Mouse (Mus musculus): ENCODE data around the gene Phlpp2. TPM values are rescaled to one million over a fixed set of nuclear protein-coding genes. Genes with fewer than 3 reads are reported as not detected.

Phlpp2 gene
- polyA plus RNA-seq (2014; fragmentation: Nextera tagmentation; extraction: Ambion mirVana) = 2.7 and 3.2 TPM in 2 replicates

- H3K27me3 ChIP-seq (ENCODE audit: control insufficient read depth, insufficient read depth, low read length) = no peaks in the 10 kb centered on the region
- peak within 1 kb of the TSS; percentile 87 for H3K4me2 ChIP-seq
- peak within 1 kb of the TSS; percentile 98 for H3K9ac ChIP-seq (ENCODE audit: low read length)
- DNase-seq (ENCODE audit: low spot score, missing footprints) (peak; percentile 100), ATAC-seq (ENCODE audit: low FRiP score) (peak; percentile 98)
- 2% methylated on average over 40 of the region's 42 CpGs for WGBS
- H3K9me3 ChIP-seq (ENCODE audit: control insufficient read depth, low read length) = no peaks in the 10 kb centered on the region
- H3K36me3 ChIP-seq (ENCODE audit: control insufficient read depth, insufficient read depth, low read length) = no peaks in the 10 kb centered on the region
- peak within 1 kb of the TSS; percentile 81 for H3K27ac ChIP-seq (ENCODE audit: low read depth, low read length)
- peaks cover 6% of the 10 kb centered on the region; the same call in 1 of the 2 replicates for H3K4me1 ChIP-seq (ENCODE audit: control insufficient read depth, insufficient read depth, low read length)
- peak within 1 kb of the TSS; percentile 97 for H3K4me3 ChIP-seq (ENCODE audit: low read depth, low read length)
Measured at GRCm38 (mm10) chr8:109868003-109868679, at the start of gene Phlpp2. Phlpp2 (plus strand) TSS chr8:109868542.

GRCm38 (mm10) chr8:109823561-109823960 is 44.8 kb upstream of the Phlpp2 start:
- no peak for DNase-seq (ENCODE audit: low spot score, missing footprints)
- WGBS = 95% methylated on average over 2 of the region's 2 CpGs
- H3K36me3 ChIP-seq (ENCODE audit: control insufficient read depth, insufficient read depth, low read length) = no peaks in the 10 kb centered on the region
- H3K4me3 ChIP-seq (ENCODE audit: low read depth, low read length) = no peak overlapping the region
- no peaks in the 10 kb centered on the region for H3K27me3 ChIP-seq (ENCODE audit: control insufficient read depth, insufficient read depth, low read length)
- no peak overlapping the region for H3K27ac ChIP-seq (ENCODE audit: low read depth, low read length)
- ATAC-seq (ENCODE audit: low FRiP score) = no peak
- H3K4me1 ChIP-seq (ENCODE audit: control insufficient read depth, insufficient read depth, low read length) = no peaks in the 10 kb centered on the region
- H3K9me3 ChIP-seq (ENCODE audit: control insufficient read depth, low read length) = no peaks in the 10 kb centered on the region
- no peak overlapping the region for H3K4me2 ChIP-seq
- no peak overlapping the region for H3K9ac ChIP-seq (ENCODE audit: low read length)

- WGBS = 87% methylated on average over 2 of the region's 2 CpGs
- H3K36me3 ChIP-seq (ENCODE audit: control insufficient read depth, insufficient read depth, low read length) = peaks cover 2% of the 10 kb centered on the region
- H3K27me3 ChIP-seq (ENCODE audit: control insufficient read depth, insufficient read depth, low read length) = no peaks in the 10 kb centered on the region
- ATAC-seq (ENCODE audit: low FRiP score) (no peak), DNase-seq (ENCODE audit: low spot score, missing footprints) (no peak)
- H3K4me1 ChIP-seq (ENCODE audit: control insufficient read depth, insufficient read depth, low read length) = no peaks in the 10 kb centered on the region
- no peak overlapping the region for H3K4me3 ChIP-seq (ENCODE audit: low read depth, low read length)
- H3K27ac ChIP-seq (ENCODE audit: low read depth, low read length) = no peak overlapping the region
- no peak overlapping the region for H3K4me2 ChIP-seq
- no peak overlapping the region for H3K9ac ChIP-seq (ENCODE audit: low read length)
- H3K9me3 ChIP-seq (ENCODE audit: control insufficient read depth, low read length) = no peaks in the 10 kb centered on the region
Measured at GRCm38 (mm10) chr8:109839822-109840221, 28.5 kb upstream of the Phlpp2 start.

GRCm38 (mm10) chr8:109842468-109842867 is 25.9 kb upstream of the Phlpp2 start:
- no peak for DNase-seq (ENCODE audit: low spot score, missing footprints)
- H3K9ac ChIP-seq (ENCODE audit: low read length) = no peak overlapping the region
- H3K27me3 ChIP-seq (ENCODE audit: control insufficient read depth, insufficient read depth, low read length) = no peaks in the 10 kb centered on the region
- no peak overlapping the region for H3K27ac ChIP-seq (ENCODE audit: low read depth, low read length)
- H3K4me3 ChIP-seq (ENCODE audit: low read depth, low read length) = no peak overlapping the region
- H3K4me1 ChIP-seq (ENCODE audit: control insufficient read depth, insufficient read depth, low read length) = no peaks in the 10 kb centered on the region
- no peak overlapping the region for H3K4me2 ChIP-seq
- H3K36me3 ChIP-seq (ENCODE audit: control insufficient read depth, insufficient read depth, low read length) = peaks cover 5% of the 10 kb centered on the region
- no peak for ATAC-seq (ENCODE audit: low FRiP score)
- H3K9me3 ChIP-seq (ENCODE audit: control insufficient read depth, low read length) = no peaks in the 10 kb centered on the region
- 96% methylated on average over 1 of the region's 1 CpGs for WGBS

- no peak overlapping the region for H3K4me2 ChIP-seq
- no peak overlapping the region for H3K4me3 ChIP-seq (ENCODE audit: low read depth, low read length)
- H3K9me3 ChIP-seq (ENCODE audit: control insufficient read depth, low read length) = no peaks in the 10 kb centered on the region
- no peak overlapping the region for H3K27ac ChIP-seq (ENCODE audit: low read depth, low read length)
- H3K4me1 ChIP-seq (ENCODE audit: control insufficient read depth, insufficient read depth, low read length) = no peaks in the 10 kb centered on the region
- no peak overlapping the region for H3K9ac ChIP-seq (ENCODE audit: low read length)
- 79% methylated on average over 2 of the region's 2 CpGs for whole genome bisulfite sequencing
- DNase-seq (ENCODE audit: low spot score, missing footprints) (no peak), ATAC-seq (ENCODE audit: low FRiP score) (no peak)
- H3K27me3 ChIP-seq (ENCODE audit: control insufficient read depth, insufficient read depth, low read length) = no peaks in the 10 kb centered on the region
- peaks cover 23% of the 10 kb centered on the region for H3K36me3 ChIP-seq (ENCODE audit: control insufficient read depth, insufficient read depth, low read length)
Measured at GRCm38 (mm10) chr8:109847866-109848265, 20.5 kb upstream of the Phlpp2 start.

- Histone ChIP-seq H3K4me3 (ENCODE audit: low read depth, low read length) (no peak overlapping the region), H3K27ac (ENCODE audit: low read depth, low read length) (no peak overlapping the region), H3K9ac (ENCODE audit: low read length) (no peak overlapping the region), H3K27me3 (ENCODE audit: control insufficient read depth, insufficient read depth, low read length) (no peaks in the 10 kb centered on the region), H3K9me3 (ENCODE audit: control insufficient read depth, low read length) (no peaks in the 10 kb centered on the region), H3K36me3 (ENCODE audit: control insufficient read depth, insufficient read depth, low read length) (peaks cover 26% of the 10 kb centered on the region), H3K4me1 (ENCODE audit: control insufficient read depth, insufficient read depth, low read length) (no peaks in the 10 kb centered on the region), H3K4me2 (no peak overlapping the region)
- DNase-seq (ENCODE audit: low spot score, missing footprints) (peak; percentile 39), ATAC-seq (ENCODE audit: low FRiP score) (no peak)
- WGBS = 91% methylated on average over 3 of the region's 3 CpGs
Measured at GRCm38 (mm10) chr8:109848981-109849380, 19.4 kb upstream of the Phlpp2 start.

- no peak overlapping the region for H3K9ac ChIP-seq (ENCODE audit: low read length)
- H3K9me3 ChIP-seq (ENCODE audit: control insufficient read depth, low read length) = no peaks in the 10 kb centered on the region
- no peak overlapping the region for H3K27ac ChIP-seq (ENCODE audit: low read depth, low read length)
- no peak overlapping the region for H3K4me3 ChIP-seq (ENCODE audit: low read depth, low read length)
- peaks cover 30% of the 10 kb centered on the region for H3K36me3 ChIP-seq (ENCODE audit: control insufficient read depth, insufficient read depth, low read length)
- DNase-seq (ENCODE audit: low spot score, missing footprints) (peak; percentile 94), ATAC-seq (ENCODE audit: low FRiP score) (no peak)
- no peak overlapping the region for H3K4me2 ChIP-seq
- H3K4me1 ChIP-seq (ENCODE audit: control insufficient read depth, insufficient read depth, low read length) = no peaks in the 10 kb centered on the region
- no peaks in the 10 kb centered on the region for H3K27me3 ChIP-seq (ENCODE audit: control insufficient read depth, insufficient read depth, low read length)
- WGBS = 46% methylated on average over 6 of the region's 6 CpGs
Measured at GRCm38 (mm10) chr8:109853423-109853822, 14.9 kb upstream of the Phlpp2 start.

- no peak overlapping the region for H3K27ac ChIP-seq (ENCODE audit: low read depth, low read length)
- WGBS = 93% methylated on average over 4 of the region's 4 CpGs
Measured at GRCm38 (mm10) chr8:109854522-109854921, 13.8 kb upstream of the Phlpp2 start.

GRCm38 (mm10) chr8:109855451-109855850 is 12.9 kb upstream of the Phlpp2 start:
- no peak overlapping the region for H3K9ac ChIP-seq (ENCODE audit: low read length)
- peaks cover 27% of the 10 kb centered on the region for H3K36me3 ChIP-seq (ENCODE audit: control insufficient read depth, insufficient read depth, low read length)
- H3K27ac ChIP-seq (ENCODE audit: low read depth, low read length) = no peak overlapping the region
- H3K27me3 ChIP-seq (ENCODE audit: control insufficient read depth, insufficient read depth, low read length) = no peaks in the 10 kb centered on the region
- no peaks in the 10 kb centered on the region for H3K9me3 ChIP-seq (ENCODE audit: control insufficient read depth, low read length)
- DNase-seq (ENCODE audit: low spot score, missing footprints) (no peak), ATAC-seq (ENCODE audit: low FRiP score) (no peak)
- H3K4me3 ChIP-seq (ENCODE audit: low read depth, low read length) = no peak overlapping the region
- H3K4me2 ChIP-seq = no peak overlapping the region
- WGBS = 97% methylated on average over 6 of the region's 6 CpGs
- no peaks in the 10 kb centered on the region for H3K4me1 ChIP-seq (ENCODE audit: control insufficient read depth, insufficient read depth, low read length)

More at GRCm38 (mm10) chr8:109854522-109854921, 13.8 kb upstream of the Phlpp2 start:
- Histone ChIP-seq H3K9ac (ENCODE audit: low read length) (no peak overlapping the region), H3K9me3 (ENCODE audit: control insufficient read depth, low read length) (no peaks in the 10 kb centered on the region), H3K4me3 (ENCODE audit: low read depth, low read length) (no peak overlapping the region), H3K4me2 (no peak overlapping the region), H3K36me3 (ENCODE audit: control insufficient read depth, insufficient read depth, low read length) (peaks cover 30% of the 10 kb centered on the region), H3K27me3 (ENCODE audit: control insufficient read depth, insufficient read depth, low read length) (no peaks in the 10 kb centered on the region), H3K4me1 (ENCODE audit: control insufficient read depth, insufficient read depth, low read length) (no peaks in the 10 kb centered on the region)
- DNase-seq (ENCODE audit: low spot score, missing footprints) (no peak), ATAC-seq (ENCODE audit: low FRiP score) (no peak)

Data from midbrain, embryonic 11.5 days (tissue).